Mouse (Mus musculus) thymus, adult 18-20 months (tissue): Measurements from ENCODE around the gene Zfhx2.
A peak's percentile ranks its signal among the peaks of the same experiment; 100 is the strongest.

Experiments used
- DNase-seq, 2 experiments: peaks; one replicate each; pipeline ENCODE4 v3.0.0; 2022; ENCODE audit warnings: mixed read lengths in 2 of 2

Gene Zfhx2

GRCm38 (mm10) chr14:55105836-55106809 is 14.0 kb upstream of the Zfhx2 start, which contains the start of gene Ap1g2:
TSS of gene Ap1g2 (minus strand) at chr14:55106593.
- peak; percentile 79 to 85 for DNase-seq

GRCm38 (mm10) chr14:55105386-55105785 is 13.3 kb upstream of the Zfhx2 start:
- DNase-seq: no peak

- no peak for DNase-seq
These were observed 12.2 kb upstream of the Zfhx2 start for GRCm38 (mm10) chr14:55104365-55104764.

GRCm38 (mm10) chr14:55102253-55102785 is 10.2 kb upstream of the Zfhx2 start:
- DNase-seq: no peak

- DNase-seq: no peak
These were observed 9.5 kb upstream of the Zfhx2 start for GRCm38 (mm10) chr14:55101592-55101991.

GRCm38 (mm10) chr14:55098067-55098466 is 5.9 kb upstream of the Zfhx2 start:
- DNase-seq: no peak

- no peak for DNase-seq
These were observed 5.5 kb upstream of the Zfhx2 start for GRCm38 (mm10) chr14:55097646-55098045.

GRCm38 (mm10) chr14:55096573-55097087 is 4.5 kb upstream of the Zfhx2 start:
- no peak for DNase-seq

GRCm38 (mm10) chr14:55095671-55096070 is 3.5 kb upstream of the Zfhx2 start:
- DNase-seq: no peak

GRCm38 (mm10) chr14:55095263-55095662 is 3.1 kb upstream of the Zfhx2 start:
- no peak for DNase-seq

GRCm38 (mm10) chr14:55094704-55095231 is 2.6 kb upstream of the Zfhx2 start, which contains the start of gene Thtpa:
TSS of gene Thtpa (plus strand) at chr14:55094784.
- DNase-seq: peak; percentile 48 to 57

GRCm38 (mm10) chr14:55093927-55094326 is 1.8 kb upstream of the Zfhx2 start:
- no peak for DNase-seq

- no peak for DNase-seq
These were observed 787 bp downstream of the Zfhx2 start for GRCm38 (mm10) chr14:55091209-55091865.

- DNase-seq: no peak
These were observed 2.8 kb downstream of the Zfhx2 start for GRCm38 (mm10) chr14:55089199-55089947.

- no peak for DNase-seq
These were observed 6.1 kb downstream of the Zfhx2 start for GRCm38 (mm10) chr14:55086009-55086514.

GRCm38 (mm10) chr14:55085324-55086008 is 6.7 kb downstream of the Zfhx2 start:
- no peak for DNase-seq

GRCm38 (mm10) chr14:55083481-55083880 is 8.6 kb downstream of the Zfhx2 start:
- DNase-seq: no peak

- no peak for DNase-seq
These were observed 11.0 kb downstream of the Zfhx2 start for GRCm38 (mm10) chr14:55081105-55081504.

- DNase-seq: peak in 1 of 2 experiments; percentile 40
These were observed 12.7 kb downstream of the Zfhx2 start for GRCm38 (mm10) chr14:55079214-55079970.

GRCm38 (mm10) chr14:55078366-55078989 is 13.6 kb downstream of the Zfhx2 start:
- DNase-seq: no peak
